In the genomic region with DNA sequence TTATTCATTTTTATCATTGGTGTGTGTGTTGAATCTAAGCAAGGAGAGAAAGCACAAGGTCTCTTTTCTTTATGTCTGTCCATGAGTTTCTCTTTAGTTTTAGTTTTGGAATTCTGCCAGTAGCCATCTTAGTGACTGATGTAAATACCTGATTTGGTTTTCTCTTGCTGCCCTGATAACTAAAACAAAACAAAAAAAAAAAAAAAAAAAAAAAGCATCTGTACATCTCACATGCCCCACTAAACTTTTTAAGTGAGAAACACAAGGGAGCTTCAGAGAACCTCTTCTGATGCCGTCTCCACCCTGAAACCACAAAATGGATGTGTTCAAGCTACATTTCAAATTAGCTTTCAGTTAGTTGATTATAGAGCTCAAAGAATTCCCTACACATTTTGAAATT, we compare ENCODE assay signal across 22 mouse cellular contexts.
DNase-seq lines count a peak whose midpoint lies in the region; ATAC-seq and TF ChIP-seq lines count a peak whose summit lies in the region.
"Had no signal": no experiment of that assay in that cellular context is flagged by ENCODE, and none has a peak within 500 bp of the region (broad histone marks: within the 10 kb centered on the region; RNA-seq: fewer than 3 reads in every experiment).

No protein-coding gene starts in this region.

- H3ac ChIP-seq in myocyte (ENCODE audit: control insufficient read depth, insufficient read length) = no peak overlapping the region

- TF ChIP-seq POLR2A in myocyte (IDR thresholded peaks at IDR 0.05; ENCODE audit: insufficient read length, low read depth) = no peak

- no peaks in the 10 kb centered on the region for H3K9me3 ChIP-seq in heart, embryonic 10.5 days
- no peaks in the 10 kb centered on the region for H3K9me3 ChIP-seq in lung, postnatal 0 days (ENCODE audit: low read length)
- H3K9me3 ChIP-seq: embryonic facial prominence, embryonic 13.5 days; forebrain, embryonic 13.5 days; hindbrain, embryonic 15.5 days had no signal

- TF ChIP-seq CTCF in lung, postnatal 0 days (IDR thresholded peaks at IDR 0.05) = no peak

- no peak overlapping the region for H3K9ac ChIP-seq in lung, postnatal 0 days (replicated peaks; ENCODE audit: low read depth)
- H3K9ac ChIP-seq: embryonic facial prominence, embryonic 13.5 days; forebrain, embryonic 13.5 days; forebrain, postnatal 0 days; hindbrain, embryonic 15.5 days had no signal

- H3K4me3 ChIP-seq in heart, embryonic 10.5 days = no peak overlapping the region
- no peak overlapping the region for H3K4me3 ChIP-seq in lung, postnatal 0 days (ENCODE audit: low read depth, low read length)
- H3K4me3 ChIP-seq in myocyte = no peak overlapping the region
- H3K4me3 ChIP-seq: embryonic facial prominence, embryonic 13.5 days; forebrain, embryonic 13.5 days; hindbrain, embryonic 15.5 days had no signal

- H3K4me2 ChIP-seq in lung, postnatal 0 days (replicated peaks; ENCODE audit: low read depth, low read length) = no peak overlapping the region
- peak overlapping the region; percentile 31 for H3K4me2 ChIP-seq in myocyte (ENCODE audit: low read depth)
- H3K4me2 ChIP-seq: embryonic facial prominence, embryonic 13.5 days; forebrain, embryonic 13.5 days; hindbrain, embryonic 15.5 days had no signal

- peaks cover 5% of the 10 kb centered on the region; the same call in 1 of the 2 replicates for H3K36me3 ChIP-seq in heart, embryonic 10.5 days
- no peaks in the 10 kb centered on the region for H3K36me3 ChIP-seq in lung, postnatal 0 days (ENCODE audit: insufficient read depth, low read length)
- no peaks in the 10 kb centered on the region for H3K36me3 ChIP-seq in myocyte (ENCODE audit: control insufficient read depth, insufficient read depth)
- H3K36me3 ChIP-seq: embryonic facial prominence, embryonic 13.5 days; hindbrain, embryonic 15.5 days had no signal

- WGBS in heart, embryonic 10.5 days = 97% methylated on average over 1 of the region's 1 CpGs
- 100% methylated on average over 1 of the region's 1 CpGs for WGBS in lung, postnatal 0 days

- TF ChIP-seq EP300 in lung, postnatal 0 days (IDR thresholded peaks at IDR 0.05) = no peak

- H3K27me3 ChIP-seq in heart, embryonic 10.5 days (ENCODE audit: insufficient read depth, poor library complexity, severe bottlenecking) = no peaks in the 10 kb centered on the region
- no peaks in the 10 kb centered on the region for H3K27me3 ChIP-seq in lung, postnatal 0 days (replicated peaks; ENCODE audit: insufficient read depth, low read length)
- H3K27me3 ChIP-seq in myocyte (ENCODE audit: control insufficient read depth, insufficient read depth, insufficient read length) = no peaks in the 10 kb centered on the region
- H3K27me3 ChIP-seq: CH12.LX; embryonic facial prominence, embryonic 13.5 days; forebrain, embryonic 13.5 days; hindbrain, embryonic 15.5 days had no signal

- H3K79me2 ChIP-seq in myocyte (ENCODE audit: control insufficient read depth, insufficient read depth) = peaks cover 27% of the 10 kb centered on the region

- H3K27ac ChIP-seq in heart, embryonic 10.5 days = no peak overlapping the region
- H3K27ac ChIP-seq in lung, postnatal 0 days (ENCODE audit: low read length) = peak overlapping the region; percentile 65; the same call in 1 of the 2 replicates
- H3K27ac ChIP-seq: embryonic facial prominence, embryonic 13.5 days; forebrain, embryonic 13.5 days; hindbrain, embryonic 15.5 days had no signal

- no peak for ATAC-seq in lung, postnatal 0 days
- ATAC-seq: forebrain, embryonic 13.5 days; forebrain, postnatal 0 days; inflammation-experienced regulatory T-cells, adult 6 months had no signal

- peak; percentile 6 for DNase-seq in heart, adult 11 months
- DNase-seq in heart, embryonic 10.5 days (ENCODE audit: low spot score) = no peak
- no peak for DNase-seq in lung, postnatal 0 days (ENCODE audit: low spot score)
- DNase-seq in lung, postnatal 4 days = no peak
- DNase-seq in kidney, adult 11 months = no peak
- DNase-seq in kidney, adult 8-10 months = no peak
- DNase-seq: adrenal gland, adult 8-10 months; adrenal gland, postnatal 36 days; cerebellum, adult 11 months; cerebellum, adult 9-10 months; cerebellum, postnatal 25 days; forebrain, postnatal 0 days; gastrocnemius, postnatal 25 days; heart, adult 18-20 months; heart, postnatal 36 days; kidney, adult 18-20 months had no signal

- H3K4me1 ChIP-seq in heart, embryonic 10.5 days = peaks cover 37% of the 10 kb centered on the region
- peaks cover 19% of the 10 kb centered on the region; the same call in 1 of the 2 replicates for H3K4me1 ChIP-seq in lung, postnatal 0 days (ENCODE audit: insufficient read depth, low read depth, low read length)

TF ChIP-seq in myocyte, 11 proteins besides CTCF, POLR2A, EP300 and RAD21:
- TF ChIP-seq TCF12 (IDR thresholded peaks at IDR 0.05; ENCODE audit: insufficient read depth, poor library complexity, severe bottlenecking) (no peak), POLR2AphosphoS2 (IDR thresholded peaks at IDR 0.05; ENCODE audit: insufficient read length, low read depth) (no peak), MYOD1 (IDR thresholded peaks at IDR 0.05; ENCODE audit: control insufficient read depth in 1 of 3, insufficient read length in 2 of 3, low read depth in 2 of 3) (no peak), USF1 (IDR thresholded peaks at IDR 0.05; ENCODE audit: low read depth) (no peak), MYOG (IDR thresholded peaks at IDR 0.05; ENCODE audit: control insufficient read depth in 1 of 3, insufficient read depth in 1 of 3, insufficient read length in 2 of 3, low read depth in 2 of 3) (no peak), E2F4 (IDR thresholded peaks at IDR 0.05; ENCODE audit: insufficient read depth) (no peak), SRF (IDR thresholded peaks at IDR 0.05; ENCODE audit: control insufficient read depth, insufficient read length, low read depth) (no peak), MAX (IDR thresholded peaks at IDR 0.05; ENCODE audit: low read depth) (no peak), CEBPB (IDR thresholded peaks at IDR 0.05; ENCODE audit: insufficient read depth, poor library complexity, severe bottlenecking) (no peak), REST (IDR thresholded peaks at IDR 0.05; ENCODE audit: insufficient read depth, insufficient read length) (no peak), TCF3 (IDR thresholded peaks at IDR 0.05; ENCODE audit: insufficient read length, low read depth) (no peak)
